Mouse (Mus musculus) limb, embryonic 14.5 days (tissue): ENCODE data around the gene Fam92b. TPM values are rescaled to one million over a fixed set of nuclear protein-coding genes. Genes with fewer than 3 reads are reported as not detected.

Source experiments
- ATAC-seq: fragments of 200-750 bp; cut with Nextera tagmentation; 2 replicates; pipeline ENCODE4 v1.8.0; 2017; ENCODE audit warnings: low read depth, moderate number of reproducible peaks, moderate TSS enrichment; ENCODE audit not compliant: low FRiP score
- DNase-seq: peaks from one replicate; pipeline ENCODE4 v3.0.0-alpha.2; 2015; ENCODE audit warnings: low spot score
- H3K27ac ChIP-seq: fragments of 300-500 bp; sonication (generic); replicated peaks from 2 replicates; pipeline ENCODE4 v1.5.1; 2014; ENCODE audit warnings: low read depth, mild to moderate bottlenecking, low read length, moderate library complexity, mixed read lengths
- H3K27me3 ChIP-seq: fragments of 300-500 bp; sonication (generic); 2 replicates; pipeline ENCODE4 v1.6.1; 2014; ENCODE audit warnings: low read length, mixed read lengths; ENCODE audit not compliant: control insufficient read depth, insufficient read depth
- H3K36me3 ChIP-seq: fragments of 300-500 bp; sonication (generic); 2 replicates; pipeline ENCODE4 v1.6.1; 2014; ENCODE audit warnings: mild to moderate bottlenecking, low read length, moderate library complexity, mixed read lengths; ENCODE audit not compliant: control insufficient read depth, insufficient read depth
- H3K4me1 ChIP-seq: fragments of 300-500 bp; sonication (generic); 2 replicates; pipeline ENCODE4 v1.6.1; 2014; ENCODE audit warnings: antibody characterized with exemption, low read length, mixed read lengths; ENCODE audit not compliant: control insufficient read depth, insufficient read depth
- H3K4me2 ChIP-seq: fragments of 300-500 bp; sonication (generic); replicated peaks from 2 replicates; pipeline ENCODE4 v1.6.1; 2014; ENCODE audit warnings: low read depth, mild to moderate bottlenecking, low read length, moderate library complexity; ENCODE audit not compliant: severe bottlenecking
- H3K4me3 ChIP-seq: fragments of 300-500 bp; sonication (generic); replicated peaks from 2 replicates; pipeline ENCODE4 v1.5.1; 2014; ENCODE audit warnings: low read length
- H3K9ac ChIP-seq: fragments of 300-500 bp; sonication (generic); 2 replicates; pipeline ENCODE4 v1.6.1; 2014; ENCODE audit warnings: mild to moderate bottlenecking, low read depth, low read length, moderate library complexity; ENCODE audit not compliant: severe bottlenecking
- H3K9me3 ChIP-seq: fragments of 300-500 bp; sonication (generic); 2 replicates; pipeline ENCODE4 v1.6.1; 2016; ENCODE audit warnings: low read length; ENCODE audit not compliant: control insufficient read depth
- POLR2A ChIP-seq: fragments of 200-500 bp; IDR thresholded peaks from 2 replicates; pipeline ENCODE4 v1.8.0; 2012; ENCODE audit warnings: inconsistent platforms, mild to moderate bottlenecking, moderate library complexity, borderline replicate concordance; ENCODE audit not compliant: insufficient read depth, insufficient read length; ENCODE audit errors: extremely low read depth
- WGBS: fragments of 180-500 bp; shearing (Covaris S2); extraction: QIAGEN DNeasy Blood & Tissue Kit; methylation state at CpG from one replicate; pipeline ENCODE4 v1.1.7; 2014; 5-methylcytosine and 5-hydroxymethylcytosine counted together
- polyA plus RNA-seq, 2 experiments: library from polyadenylated mRNA; depleted of rRNA in 1 of 2; stranded (reverse) in 1 of 2; unstranded in 1 of 2; fragments of >200 nt; fragmentation: Nextera tagmentation in 1 of 2; extraction: Ambion mirVana in 1 of 2; gene quantifications; 2 replicates each; pipeline versions ENCODE4 v1.2.1 to v1.2.3; 2012 to 2014

Gene Fam92b
- polyA plus RNA-seq, 2 experiments = not detected

- no peak for DNase-seq
- Histone ChIP-seq H3K9me3 (no peaks in the 10 kb centered on the region), H3K36me3 (no peaks in the 10 kb centered on the region), H3K4me2 (no peak overlapping the region), H3K4me3 (no peak overlapping the region), H3K4me1 (peaks cover 21% of the 10 kb centered on the region), H3K27ac (no peak overlapping the region), H3K9ac (no peak overlapping the region), H3K27me3 (peaks cover 9% of the 10 kb centered on the region; the same call in 1 of the 2 replicates)
- no peak for TF ChIP-seq POLR2A
- no peak for ATAC-seq
- whole genome bisulfite sequencing = 46% methylated on average over 18 of the region's 18 CpGs
Observed at GRCm38 (mm10) chr8:120174606-120175005, 2.7 kb downstream of the Fam92b start.

GRCm38 (mm10) chr8:120173195-120173594 is 4.1 kb downstream of the Fam92b start:
- 81% methylated on average over 1 of the region's 1 CpGs for WGBS
- no peak overlapping the region for H3K4me2 ChIP-seq
- no peaks in the 10 kb centered on the region for H3K9me3 ChIP-seq
- DNase-seq (no peak), ATAC-seq (no peak)
- no peak for TF ChIP-seq POLR2A
- H3K4me3 ChIP-seq = no peak overlapping the region
- H3K27me3 ChIP-seq = peaks cover 9% of the 10 kb centered on the region; the same call in 1 of the 2 replicates
- no peak overlapping the region for H3K9ac ChIP-seq
- H3K36me3 ChIP-seq = no peaks in the 10 kb centered on the region
- H3K27ac ChIP-seq = no peak overlapping the region
- peaks cover 16% of the 10 kb centered on the region for H3K4me1 ChIP-seq

GRCm38 (mm10) chr8:120169119-120169518 is 8.1 kb downstream of the Fam92b start:
- Histone ChIP-seq H3K27ac (no peak overlapping the region), H3K4me3 (no peak overlapping the region), H3K27me3 (no peaks in the 10 kb centered on the region), H3K4me1 (peaks cover 9% of the 10 kb centered on the region), H3K4me2 (no peak overlapping the region), H3K9ac (no peak overlapping the region), H3K36me3 (no peaks in the 10 kb centered on the region), H3K9me3 (no peaks in the 10 kb centered on the region)
- 64% methylated on average over 8 of the region's 8 CpGs for WGBS
- TF ChIP-seq POLR2A = no peak
- ATAC-seq = no peak
- DNase-seq = no peak

GRCm38 (mm10) chr8:120167821-120168220 is 9.4 kb downstream of the Fam92b start:
- DNase-seq = no peak
- ATAC-seq = no peak
- no peak overlapping the region for H3K4me3 ChIP-seq
- no peak overlapping the region for H3K27ac ChIP-seq
- H3K4me2 ChIP-seq = no peak overlapping the region
- 22% methylated on average over 5 of the region's 5 CpGs for WGBS
- peaks cover 9% of the 10 kb centered on the region for H3K4me1 ChIP-seq
- H3K36me3 ChIP-seq = no peaks in the 10 kb centered on the region
- H3K9ac ChIP-seq = no peak overlapping the region
- no peak for TF ChIP-seq POLR2A
- no peaks in the 10 kb centered on the region for H3K27me3 ChIP-seq
- no peaks in the 10 kb centered on the region for H3K9me3 ChIP-seq

- H3K4me1 ChIP-seq = peaks cover 9% of the 10 kb centered on the region
- TF ChIP-seq POLR2A = no peak
- no peak overlapping the region for H3K9ac ChIP-seq
- H3K27me3 ChIP-seq = no peaks in the 10 kb centered on the region
- no peak overlapping the region for H3K27ac ChIP-seq
- ATAC-seq (no peak), DNase-seq (no peak)
- 65% methylated on average over 8 of the region's 8 CpGs for WGBS
- H3K4me3 ChIP-seq = no peak overlapping the region
- no peak overlapping the region for H3K4me2 ChIP-seq
- H3K36me3 ChIP-seq = no peaks in the 10 kb centered on the region
- H3K9me3 ChIP-seq = no peaks in the 10 kb centered on the region
Observed at GRCm38 (mm10) chr8:120167136-120167535, 10.1 kb downstream of the Fam92b start.

- TF ChIP-seq POLR2A = no peak
- H3K36me3 ChIP-seq = no peaks in the 10 kb centered on the region
- no peaks in the 10 kb centered on the region for H3K27me3 ChIP-seq
- WGBS = 82% methylated on average over 5 of the region's 5 CpGs
- no peaks in the 10 kb centered on the region for H3K9me3 ChIP-seq
- DNase-seq (no peak), ATAC-seq (no peak)
- peaks cover 9% of the 10 kb centered on the region for H3K4me1 ChIP-seq
- H3K4me2 ChIP-seq = no peak overlapping the region
- no peak overlapping the region for H3K27ac ChIP-seq
- H3K9ac ChIP-seq = no peak overlapping the region
- no peak overlapping the region for H3K4me3 ChIP-seq
Observed at GRCm38 (mm10) chr8:120164026-120164425, 13.2 kb downstream of the Fam92b start.
